ENCODE assay signal across 8 mouse cellular contexts in the genomic region with DNA sequence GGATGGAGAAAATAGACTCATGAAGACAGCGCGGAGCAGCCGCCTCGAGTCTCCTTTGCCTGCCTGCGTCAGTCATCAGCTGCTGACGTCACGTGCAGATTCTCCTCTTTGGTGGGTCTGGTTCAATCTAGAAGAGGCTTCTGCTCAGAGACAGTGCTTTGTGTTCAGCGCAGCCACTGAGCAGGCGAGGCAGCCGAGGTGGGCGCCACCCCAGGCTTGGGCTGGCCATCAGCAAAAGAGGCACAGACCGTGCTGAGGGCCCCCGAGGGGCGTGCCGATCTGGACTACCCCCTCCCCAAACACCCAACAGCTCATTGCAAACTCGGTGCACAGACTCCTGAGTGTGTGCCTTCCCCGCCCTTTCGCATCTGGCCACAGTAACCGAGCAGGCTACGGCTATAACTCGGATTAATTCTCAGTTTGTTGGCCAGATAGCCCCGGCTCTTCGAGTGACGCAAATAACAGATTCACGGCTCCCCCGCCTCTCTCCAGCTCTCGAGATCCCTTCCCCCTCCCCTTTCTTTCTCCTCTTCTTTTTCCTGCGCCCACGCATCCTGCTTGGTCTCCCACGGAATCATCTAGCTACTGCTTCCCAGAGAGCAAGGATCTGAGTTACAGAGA.
DNase-seq lines count a peak whose midpoint lies in the region; ATAC-seq lines count a peak whose summit lies in the region.

No protein-coding gene starts in this region.

- H3K36me3 ChIP-seq in heart, embryonic 10.5 days, result no peaks in the 10 kb centered on the region
- H3K36me3 ChIP-seq in embryonic facial prominence, embryonic 15.5 days, result no peaks in the 10 kb centered on the region
- H3K36me3 ChIP-seq in neural tube, embryonic 14.5 days (ENCODE audit: control insufficient read depth, insufficient read depth, low read length), result no peaks in the 10 kb centered on the region

- no peak overlapping the region for H3K9ac ChIP-seq in embryonic facial prominence, embryonic 15.5 days
- H3K9ac ChIP-seq in neural tube, embryonic 14.5 days (replicated peaks; ENCODE audit: low read depth, low read length), result peak overlapping the region; percentile 64

- 1% methylated on average over 30 of the region's 30 CpGs for WGBS in heart, embryonic 10.5 days
- WGBS in embryonic facial prominence, embryonic 15.5 days, result under 1% methylated on average over 30 of the region's 30 CpGs
- WGBS in neural tube, embryonic 14.5 days, result under 1% methylated on average over 30 of the region's 30 CpGs

- H3K9me3 ChIP-seq in heart, embryonic 10.5 days, result no peaks in the 10 kb centered on the region
- H3K9me3 ChIP-seq in embryonic facial prominence, embryonic 15.5 days (replicated peaks), result no peaks in the 10 kb centered on the region
- H3K9me3 ChIP-seq in neural tube, embryonic 14.5 days (ENCODE audit: control insufficient read depth, low read length), result no peaks in the 10 kb centered on the region

- H3K4me3 ChIP-seq in heart, embryonic 10.5 days, result peak overlapping the region; percentile 53
- H3K4me3 ChIP-seq in embryonic facial prominence, embryonic 15.5 days (replicated peaks), result peak overlapping the region; percentile 9; the same call in 1 of the 2 replicates
- H3K4me3 ChIP-seq in neural tube, embryonic 14.5 days (ENCODE audit: low read depth, low read length), result peak overlapping the region; percentile 42

- no peak overlapping the region for H3K27ac ChIP-seq in heart, embryonic 10.5 days
- H3K27ac ChIP-seq in embryonic facial prominence, embryonic 15.5 days (replicated peaks), result no peak overlapping the region
- peak overlapping the region; percentile 97 for H3K27ac ChIP-seq in neural tube, embryonic 14.5 days (ENCODE audit: low read depth, low read length)

- peak; percentile 48 for ATAC-seq in embryonic facial prominence, embryonic 15.5 days (ENCODE audit: insufficient number of reproducible peaks, low FRiP score, low TSS enrichment, low read depth)
- ATAC-seq in neural tube, embryonic 14.5 days (ENCODE audit: low read depth), result peak; percentile 90

- H3K4me1 ChIP-seq in heart, embryonic 10.5 days, result peaks cover 42% of the 10 kb centered on the region
- peaks cover 12% of the 10 kb centered on the region for H3K4me1 ChIP-seq in embryonic facial prominence, embryonic 15.5 days
- H3K4me1 ChIP-seq in neural tube, embryonic 14.5 days (ENCODE audit: control insufficient read depth, insufficient read depth, low read length), result peaks cover 20% of the 10 kb centered on the region

- H3K4me2 ChIP-seq in embryonic facial prominence, embryonic 15.5 days (replicated peaks), result peak overlapping the region; percentile 31
- H3K4me2 ChIP-seq in neural tube, embryonic 14.5 days (ENCODE audit: low read depth, low read length), result peak overlapping the region; percentile 55

- DNase-seq in heart, embryonic 10.5 days (ENCODE audit: low spot score), result peak; percentile 75
- no peak for DNase-seq in heart, adult 8-10 months (ENCODE audit: low spot score)
- DNase-seq in NIH3T3 (ENCODE audit: low read depth), result peak; percentile 43
- peak; percentile 74 to 76 for DNase-seq in layer of hippocampus, adult 8-10 months (ENCODE audit: low spot score in 2 of 2)
- no peak for DNase-seq in ovary, postnatal 10 days (ENCODE audit: low spot score)
- DNase-seq in gastrocnemius, adult 18-20 months (ENCODE audit: low spot score), result no peak

- H3K27me3 ChIP-seq in heart, embryonic 10.5 days (ENCODE audit: insufficient read depth, poor library complexity, severe bottlenecking), result peaks cover 82% of the 10 kb centered on the region
- H3K27me3 ChIP-seq in embryonic facial prominence, embryonic 15.5 days, result peaks cover 83% of the 10 kb centered on the region
- peaks cover 17% of the 10 kb centered on the region; the same call in 1 of the 2 replicates for H3K27me3 ChIP-seq in neural tube, embryonic 14.5 days (ENCODE audit: control insufficient read depth, insufficient read depth, low read length)

Comparison
In these comparisons a context has a peak if more than half of its experiments do, and no peak if none do; other contexts are left out.
1. DNase-seq: peak in heart, embryonic 10.5 days (single experiment), NIH3T3 (single experiment) and layer of hippocampus, adult 8-10 months (2 of 2); none in heart, adult 8-10 months (single experiment), ovary, postnatal 10 days (single experiment) and gastrocnemius, adult 18-20 months (single experiment).
2. Peak in every context shown above with its lines, with median percentiles within 50 percentile points of each other: H3K4me3 ChIP-seq.